ENCODE assay signal across 8 mouse cellular contexts in genomic region chr16:17146772-17147235, GRCm38 (mm10). TPM values are rescaled to one million over a fixed set of nuclear protein-coding genes. Genes with fewer than 3 reads are reported as not detected.
DNase-seq lines count a peak whose midpoint lies in the region; ATAC-seq and TF ChIP-seq lines count a peak whose summit lies in the region.

Ccdc116 (minus strand) TSS chr16:17147229.

- H3K27me3 ChIP-seq in Patski: no peaks in the 10 kb centered on the region
- H3K27me3 ChIP-seq in hindbrain, embryonic 12.5 days: peaks cover 12% of the 10 kb centered on the region
- H3K27me3 ChIP-seq in lung, postnatal 0 days (replicated peaks; ENCODE audit: insufficient read depth, low read length): no peaks in the 10 kb centered on the region

- peak within 1 kb of the TSS; percentile 93 for H3K4me2 ChIP-seq in hindbrain, embryonic 12.5 days (replicated peaks)
- peak within 1 kb of the TSS; percentile 95 for H3K4me2 ChIP-seq in lung, postnatal 0 days (replicated peaks; ENCODE audit: low read depth, low read length)

- H3K27ac ChIP-seq in hindbrain, embryonic 12.5 days: peak within 1 kb of the TSS; percentile 31; the same call in 1 of the 2 replicates
- no peak within 1 kb of the TSS for H3K27ac ChIP-seq in lung, postnatal 0 days (ENCODE audit: low read length)

- POLR2A ChIA-PET in Patski (lab: Charles Lee): no interaction called here

- ATAC-seq in Patski: peak; percentile 93
- ATAC-seq in hindbrain, embryonic 12.5 days (ENCODE audit: low FRiP score): peak; percentile 84
- peak; percentile 85 for ATAC-seq in lung, postnatal 0 days

- DNase-seq in Patski (ENCODE audit: low read depth, low spot score): no peak
- DNase-seq in cerebellum, postnatal 10 days: peak; percentile 94 to 95
- peak; percentile 65 to 80 for DNase-seq in frontal cortex, postnatal 10 days (ENCODE audit: low spot score in 2 of 2)
- DNase-seq in layer of hippocampus, postnatal 10 days (ENCODE audit: low spot score in 2 of 2): peak; percentile 74 to 79
- DNase-seq in lung, postnatal 0 days (ENCODE audit: low spot score): peak; percentile 89
- peak; percentile 17 for DNase-seq in ovary, postnatal 10 days (ENCODE audit: low spot score)
- DNase-seq in thymus, postnatal 0 days (ENCODE audit: low spot score): peak; percentile 84

- CTCF ChIA-PET in Patski (lab: Charles Lee): no interaction called here

- no peak for TF ChIP-seq EP300 in lung, postnatal 0 days (IDR thresholded peaks at IDR 0.05)

- in situ Hi-C loops in Patski (cut with MboI; ENCODE audit: low pct_unique_long_range_greater_than_20kb): no loop called here

- under 1% methylated on average over 34 of the region's 34 CpGs for WGBS in hindbrain, embryonic 12.5 days
- WGBS in lung, postnatal 0 days: under 1% methylated on average over 33 of the region's 34 CpGs

- no peak for TF ChIP-seq CTCF in Patski (IDR thresholded peaks at IDR 0.05)
- TF ChIP-seq CTCF in lung, postnatal 0 days (IDR thresholded peaks at IDR 0.05): peak; percentile 72

- H3K4me3 ChIP-seq in hindbrain, embryonic 12.5 days: peak within 1 kb of the TSS; percentile 55
- peak within 1 kb of the TSS; percentile 40 for H3K4me3 ChIP-seq in lung, postnatal 0 days (ENCODE audit: low read depth, low read length)

- no peaks in the 10 kb centered on the region for H3K9me3 ChIP-seq in hindbrain, embryonic 12.5 days (replicated peaks)
- no peaks in the 10 kb centered on the region for H3K9me3 ChIP-seq in lung, postnatal 0 days (ENCODE audit: low read length)

- H3K36me3 ChIP-seq in hindbrain, embryonic 12.5 days: peaks cover 9% of the 10 kb centered on the region
- 0 out of 2 replicates have a peak, but pooled peaks cover 2% of the 10 kb centered on the region for H3K36me3 ChIP-seq in lung, postnatal 0 days (ENCODE audit: insufficient read depth, low read length)

- H3K9ac ChIP-seq in hindbrain, embryonic 12.5 days: peak within 1 kb of the TSS; percentile 63
- H3K9ac ChIP-seq in lung, postnatal 0 days (replicated peaks; ENCODE audit: low read depth): peak within 1 kb of the TSS; percentile 32; the same call in 1 of the 2 replicates

- peaks cover 12% of the 10 kb centered on the region for H3K4me1 ChIP-seq in hindbrain, embryonic 12.5 days
- H3K4me1 ChIP-seq in lung, postnatal 0 days (ENCODE audit: insufficient read depth, low read depth, low read length): peaks cover 13% of the 10 kb centered on the region; the same call in 1 of the 2 replicates

RNA-seq across cellular contexts. Expression of gene Ccdc116, which starts in this region (rescaled TPM):
- 0.21 TPM for polyA plus RNA-seq in Patski (2021)
- 0.79 and 1.6 TPM in 2 replicates for polyA plus RNA-seq in hindbrain, embryonic 12.5 days (2016; fragmentation: Nextera tagmentation; extraction: Ambion mirVana)
- 1 to 10 TPM; 4.6 to 4.8 TPM for total RNA-seq in layer of hippocampus, postnatal 10 days (2021)
- polyA plus RNA-seq in lung, postnatal 0 days (2015; fragmentation: Nextera tagmentation; extraction: Ambion mirVana): 0.08 and 0.13 TPM in 2 replicates
- polyA plus RNA-seq in thymus, postnatal 0 days (2015; fragmentation: Nextera tagmentation; extraction: Ambion mirVana): 0.73 and 1.3 TPM in 2 replicates

Comparison
In these comparisons a context has a peak if more than half of its experiments do, and no peak if none do; other contexts are left out.
1. Peak in ATAC-seq in Patski; RNA of the gene not detected or under 1 TPM.
2. Peak in DNase-seq, ATAC-seq, H3K4me3 ChIP-seq, H3K9ac ChIP-seq and H3K4me2 ChIP-seq in lung, postnatal 0 days; RNA of the gene not detected or under 1 TPM.